Mouse (Mus musculus) urinary bladder, adult 2 months (tissue): Measurements from ENCODE around the gene Vamp1. TPM values are rescaled to one million over a fixed set of nuclear protein-coding genes. Genes with fewer than 3 reads are reported as not detected.

ENCODE experiments used
- DNase-seq: peaks from one replicate; pipeline ENCODE4 v3.0.0; 2022; ENCODE audit warnings: low spot score
- polyA plus RNA-seq: library from polyadenylated mRNA; depleted of rRNA; stranded (reverse); fragments of >200 nt; gene quantifications from 2 replicates; pipeline ENCODE4 v1.2.3, GENCODE M21; 2012; rRNA removed

The Vamp1 gene
- polyA plus RNA-seq: 29.0 and 37.2 TPM in 2 replicates

DNA sequence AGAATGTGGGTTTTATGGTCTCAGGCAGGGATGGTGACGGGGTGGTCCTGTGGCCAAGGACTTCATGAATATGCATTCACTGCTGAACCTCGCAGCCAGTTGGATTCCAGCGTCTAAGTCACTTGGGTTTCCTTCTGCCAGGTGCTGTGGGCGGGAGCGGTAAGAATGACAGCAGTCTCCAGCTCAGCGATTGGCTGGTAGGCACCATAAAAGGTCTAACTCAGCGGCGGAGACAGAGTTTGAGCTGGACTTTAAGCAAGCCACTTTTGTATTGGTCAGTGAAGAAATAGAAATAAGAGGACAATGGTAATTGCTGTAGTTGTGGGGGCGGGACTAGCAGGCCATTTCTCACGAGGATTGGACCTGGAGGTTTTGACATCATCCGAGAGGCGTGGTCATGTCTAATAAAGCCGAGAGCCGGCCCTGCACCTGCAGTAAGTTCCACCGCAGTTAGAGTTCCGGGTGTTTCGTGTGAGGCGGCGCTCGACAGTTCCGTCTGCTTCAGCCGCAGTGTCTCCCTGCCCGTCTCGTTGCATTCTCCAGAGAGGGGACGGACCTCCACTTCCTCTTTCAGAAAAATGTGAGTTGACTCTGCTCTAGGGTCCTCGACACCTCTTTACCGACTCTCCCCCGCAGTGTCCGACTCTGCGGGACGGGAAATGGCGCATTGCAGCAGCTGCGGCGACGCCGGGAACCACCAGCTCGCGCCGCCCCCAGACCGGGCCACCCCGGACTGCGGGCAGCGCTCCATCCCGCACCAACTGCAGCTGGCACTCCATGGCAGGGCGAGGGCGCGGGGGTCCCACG is at the start of gene Vamp1:
TSS of gene Vamp1 (plus strand) at position 404 of the 807 bp plus-strand sequence.
- DNase-seq: peak; percentile 83

- DNase-seq: peak; percentile 70
These were observed 49.1 kb upstream of the Vamp1 start, which contains the start of gene Gapdh for GRCm38 (mm10) chr6:125166051-125166751. Gene Gapdh (minus strand): TSS chr6:125166467.

DNA sequence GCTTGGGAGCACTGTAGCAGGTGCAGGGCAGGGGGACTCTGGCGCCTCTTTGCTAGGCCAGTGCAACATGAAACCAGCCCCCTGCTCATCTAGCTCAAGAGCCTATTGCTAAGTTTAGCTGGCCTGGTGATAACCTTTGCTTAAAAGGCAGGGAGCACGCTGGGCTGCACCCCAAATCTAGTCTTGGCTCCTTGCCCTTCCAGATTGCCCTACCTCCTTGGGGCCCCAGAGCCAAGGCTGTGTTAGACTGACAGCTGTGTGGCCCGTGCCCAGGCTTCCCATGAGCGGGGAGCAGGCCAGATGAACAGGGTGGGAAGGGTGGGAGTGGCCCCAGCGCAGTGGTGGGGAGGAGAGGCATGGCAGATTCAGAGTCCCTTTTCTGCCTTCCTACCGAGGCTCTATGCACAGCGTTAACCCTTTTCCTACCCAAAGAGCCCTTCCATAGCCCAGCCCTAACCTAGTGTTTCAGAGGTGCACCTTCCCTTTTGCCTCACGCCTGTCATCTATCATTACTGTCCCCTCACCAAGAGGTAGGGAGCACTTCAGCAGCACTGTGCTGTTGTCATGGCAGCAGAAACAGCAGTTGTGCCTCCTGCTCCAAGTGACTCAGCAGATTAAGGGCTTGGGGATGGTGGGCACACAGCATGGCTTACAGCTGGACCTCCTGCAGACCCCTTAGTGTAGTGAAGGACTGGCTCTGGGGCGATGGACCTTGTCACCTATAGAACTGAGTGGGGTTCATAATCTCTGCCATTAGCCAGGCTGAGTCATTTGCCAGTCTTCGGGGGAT is 48.3 kb upstream of the Vamp1 start:
- DNase-seq: no peak

- DNase-seq: no peak
These were observed 47.3 kb upstream of the Vamp1 start for GRCm38 (mm10) chr6:125168086-125168485.

GRCm38 (mm10) chr6:125170194-125170593 is 45.2 kb upstream of the Vamp1 start:
- no peak for DNase-seq

DNA sequence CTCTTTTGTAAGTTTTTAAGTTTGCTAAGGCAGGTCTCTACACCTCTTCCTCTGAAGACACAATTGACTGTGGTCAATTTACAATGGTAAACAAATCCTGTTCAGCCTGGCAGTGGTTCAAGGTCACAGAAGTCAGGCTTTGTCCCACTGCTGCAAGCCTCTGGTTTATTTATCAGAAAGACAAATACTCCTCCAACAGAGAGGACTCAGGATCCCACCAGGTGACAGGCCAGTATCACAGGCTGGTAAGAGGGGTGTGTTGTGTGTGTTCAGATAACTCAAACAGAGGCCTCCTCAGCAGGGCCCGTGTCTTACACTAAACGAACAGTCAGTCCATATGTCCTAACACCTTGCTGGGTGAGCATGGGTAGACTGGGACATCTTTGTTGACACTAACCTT is 42.9 kb upstream of the Vamp1 start:
- no peak for DNase-seq

DNA sequence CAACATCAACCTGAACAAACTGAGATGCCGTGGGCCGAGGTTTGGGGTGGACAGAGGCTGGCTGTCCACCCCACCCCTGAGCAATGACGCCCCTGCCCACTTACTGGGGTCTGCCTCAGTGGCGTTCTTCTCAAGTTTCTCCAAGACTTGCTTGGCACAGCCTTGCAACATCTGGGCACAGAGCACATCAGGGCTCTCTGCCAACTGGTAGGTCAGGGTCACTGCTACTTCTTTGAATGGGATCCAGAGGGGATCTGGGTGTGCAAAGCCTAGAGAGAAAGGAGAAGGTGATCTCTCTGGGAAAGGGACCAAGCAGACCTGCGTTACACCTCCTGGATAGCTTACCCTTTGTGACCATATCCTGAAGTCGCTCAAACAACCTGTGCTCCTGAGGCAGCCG is 42.1 kb upstream of the Vamp1 start:
- DNase-seq: no peak

DNA sequence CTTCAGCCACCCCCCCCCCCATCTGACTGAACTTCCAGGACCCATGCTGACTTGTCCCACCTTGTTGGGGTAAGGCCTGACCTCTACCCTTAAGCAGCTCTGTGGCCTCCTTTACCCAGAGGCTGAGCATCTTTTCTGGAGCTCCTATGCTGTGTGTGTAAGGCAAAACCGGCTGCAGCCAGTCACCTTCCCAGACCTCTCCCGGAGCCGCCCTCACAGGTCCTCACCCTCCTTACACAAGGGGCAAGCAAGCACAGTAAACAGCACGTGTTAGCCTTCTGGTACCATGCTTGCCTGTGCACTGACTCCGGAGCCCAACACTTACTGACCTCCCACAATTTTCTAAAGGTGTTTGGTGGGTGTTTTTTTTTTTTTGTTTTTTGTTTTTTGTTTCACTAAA is 39.9 kb upstream of the Vamp1 start:
- no peak for DNase-seq

GRCm38 (mm10) chr6:125179601-125180000 is 35.8 kb upstream of the Vamp1 start:
- no peak for DNase-seq

DNA sequence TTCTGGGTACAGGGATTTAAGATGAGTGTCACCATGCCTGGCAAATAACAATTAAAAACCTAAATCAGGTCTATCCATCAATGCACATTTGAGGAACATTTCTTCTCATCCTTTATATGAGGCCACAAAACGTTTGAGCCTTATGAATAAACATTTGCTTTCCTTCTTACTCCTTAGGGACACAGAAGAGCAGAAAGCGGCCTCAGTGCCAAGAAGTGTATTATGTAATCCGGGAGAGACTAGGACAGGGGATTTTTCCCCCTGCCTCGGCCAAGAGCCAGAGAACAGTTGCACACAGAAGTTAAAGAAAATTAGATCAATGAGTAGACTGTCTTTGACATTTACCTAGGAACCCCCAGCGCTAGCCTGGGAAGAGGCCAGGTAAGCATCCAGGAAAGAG is 33.2 kb upstream of the Vamp1 start:
- DNase-seq: no peak

DNA sequence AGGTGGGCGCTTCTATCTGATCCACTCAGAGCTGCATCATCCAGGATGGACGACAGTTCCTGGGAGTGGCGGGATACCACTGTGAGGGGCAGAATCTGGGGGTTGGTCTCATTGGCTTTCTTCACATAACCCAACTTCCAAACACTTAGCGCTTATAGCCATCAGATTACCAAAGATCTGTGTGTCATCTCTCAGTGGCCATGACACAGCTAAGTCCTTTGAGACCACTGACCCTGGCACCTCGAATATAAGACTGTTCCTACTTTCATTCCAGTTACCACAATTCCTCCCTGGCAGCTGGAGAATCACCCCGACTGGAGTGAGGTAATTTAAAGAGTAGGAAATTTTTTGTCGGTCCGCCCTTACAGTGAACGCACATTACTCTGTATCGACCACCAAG is 29.1 kb upstream of the Vamp1 start:
- DNase-seq: no peak

DNA sequence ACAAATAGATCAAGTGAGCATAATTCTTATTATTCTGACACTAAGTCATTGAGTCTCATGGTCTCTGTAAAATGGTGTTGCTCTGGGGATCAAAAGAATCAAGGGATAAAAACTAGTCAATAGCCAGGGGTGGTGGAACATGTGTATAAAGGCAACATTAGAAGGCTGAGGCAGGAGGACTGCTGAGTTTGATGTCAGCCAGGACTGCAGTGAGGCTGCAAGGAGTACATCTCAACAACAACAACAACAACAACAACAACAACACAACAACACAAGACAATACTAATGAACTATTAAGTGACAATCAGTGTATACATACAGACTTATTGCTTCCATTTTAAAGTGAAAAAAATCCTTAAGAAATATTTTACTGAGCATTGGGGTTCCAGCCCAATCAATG is 24.5 kb upstream of the Vamp1 start:
- DNase-seq: no peak

- DNase-seq: peak; percentile 83
These were observed 23.9 kb upstream of the Vamp1 start, which contains the start of the genes Ncapd2 and Mrpl51 for GRCm38 (mm10) chr6:125191332-125192015. Gene Ncapd2 (minus strand): TSS chr6:125191701. Gene Mrpl51 (plus strand): TSS chr6:125191801.

GRCm38 (mm10) chr6:125192016-125192714 is 23.2 kb upstream of the Vamp1 start:
- peak; percentile 73 for DNase-seq

- no peak for DNase-seq
These were observed 22.5 kb upstream of the Vamp1 start for GRCm38 (mm10) chr6:125192841-125193240.

GRCm38 (mm10) chr6:125193390-125193789 is 22.0 kb upstream of the Vamp1 start:
- DNase-seq: no peak

DNA sequence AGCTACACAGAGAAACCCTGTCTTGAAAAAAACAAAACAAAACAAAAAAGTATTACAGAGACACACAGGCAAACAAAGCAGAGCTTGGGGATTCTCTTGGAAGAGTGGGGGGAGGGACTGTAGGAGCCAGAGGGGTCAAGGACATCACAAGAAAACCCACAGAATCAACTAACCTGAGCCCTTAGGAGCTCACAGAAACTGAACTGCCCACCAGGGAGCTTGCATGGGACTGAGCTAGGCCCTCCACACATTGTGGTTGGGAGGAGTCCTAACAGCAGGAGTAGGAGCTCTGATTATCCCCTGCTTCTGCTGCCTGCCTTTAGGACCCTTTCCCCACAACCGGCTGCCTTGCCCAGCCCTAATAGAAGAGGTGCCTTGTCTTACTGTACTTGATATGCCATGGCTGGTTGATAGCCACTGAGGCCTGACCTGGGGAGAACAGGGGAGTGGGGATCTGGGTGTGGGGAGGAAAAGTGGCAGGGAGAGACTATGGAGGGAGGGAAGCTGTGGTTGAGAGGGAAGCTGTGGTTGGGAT is 19.7 kb upstream of the Vamp1 start:
- DNase-seq: no peak

- no peak for DNase-seq
These were observed 19.1 kb upstream of the Vamp1 start for GRCm38 (mm10) chr6:125196301-125196700.

DNA sequence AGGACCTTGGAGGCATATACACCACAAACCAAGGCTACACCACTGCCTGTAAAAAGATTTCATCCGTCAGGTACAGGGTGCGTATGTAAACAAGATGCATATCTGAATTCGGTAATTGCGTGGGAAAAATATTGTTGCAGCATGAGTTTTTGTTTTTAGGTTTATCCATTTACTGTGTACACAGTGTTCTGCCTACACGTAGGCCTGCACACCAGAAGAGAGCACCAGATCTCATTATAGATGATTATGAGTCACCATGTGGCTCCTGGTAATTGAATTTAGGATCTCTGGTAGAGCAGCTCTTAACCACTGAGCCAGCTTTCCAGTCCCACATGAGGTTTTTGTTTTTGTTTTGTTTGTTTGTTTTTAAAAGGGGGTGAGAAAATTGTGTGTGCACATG is 18.2 kb upstream of the Vamp1 start:
- DNase-seq: no peak

GRCm38 (mm10) chr6:125210436-125210835 is 4.9 kb upstream of the Vamp1 start:
- no peak for DNase-seq

DNA sequence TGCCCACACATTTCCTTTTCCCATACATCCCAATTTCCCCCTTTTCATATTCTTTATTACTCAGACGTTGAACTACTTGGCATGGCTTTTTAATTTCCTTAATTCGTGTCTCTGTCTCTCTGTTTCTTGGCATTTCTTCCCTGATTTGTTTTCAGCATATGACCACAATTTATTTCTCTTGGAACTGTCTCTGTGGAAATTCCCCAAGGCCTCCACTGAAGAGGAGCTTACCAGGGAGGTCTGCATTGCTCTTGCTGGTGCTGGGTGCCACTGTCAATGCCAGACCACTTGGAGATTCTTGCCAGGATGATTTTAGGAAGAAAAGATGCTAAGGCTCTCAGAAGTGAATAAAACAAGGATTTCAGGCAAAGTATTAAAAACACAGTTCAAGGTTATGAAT is 2.7 kb upstream of the Vamp1 start:
- DNase-seq: no peak
